Mouse (Mus musculus): ENCODE measurements at regions not wholly inside any gene's neighbourhood (a gene's known extent, or its start where the extent isn't known, plus 50 kb on each side); places are given as distances from the start of the nearest gene placed in this dataset.

- Histone ChIP-seq H3K4me1 (ENCODE audit: insufficient read depth) (peaks cover 14% of the 10 kb centered on the region), H3K4me3 (ENCODE audit: low read depth, low read length) (no peak overlapping the region), H3K27me3 (ENCODE audit: insufficient read depth, low read length) (no peaks in the 10 kb centered on the region), H3K9me3 (ENCODE audit: low read length) (no peaks in the 10 kb centered on the region), H3K36me3 (replicated peaks; ENCODE audit: insufficient read depth, low read length) (no peaks in the 10 kb centered on the region), H3K27ac (ENCODE audit: low read depth) (peak overlapping the region; percentile 67), H3K4me2 (ENCODE audit: low read depth, low read length) (no peak overlapping the region), H3K9ac (replicated peaks) (no peak overlapping the region)
- DNase-seq (no peak), ATAC-seq (no peak; the same call in 1 of the 2 replicates)
- WGBS (ENCODE audit: insufficient replicate concordance), result 48% methylated on average over 8 of the region's 8 CpGs
- no peak for TF ChIP-seq EP300 (IDR thresholded peaks at IDR 0.05; ENCODE audit: low read depth)
- no peak for TF ChIP-seq CTCF (IDR thresholded peaks at IDR 0.05; ENCODE audit: low read depth)
Observed at GRCm38 (mm10) chr17:80786061-80786851, 58.0 kb upstream of the Map4k3 start.

DNA sequence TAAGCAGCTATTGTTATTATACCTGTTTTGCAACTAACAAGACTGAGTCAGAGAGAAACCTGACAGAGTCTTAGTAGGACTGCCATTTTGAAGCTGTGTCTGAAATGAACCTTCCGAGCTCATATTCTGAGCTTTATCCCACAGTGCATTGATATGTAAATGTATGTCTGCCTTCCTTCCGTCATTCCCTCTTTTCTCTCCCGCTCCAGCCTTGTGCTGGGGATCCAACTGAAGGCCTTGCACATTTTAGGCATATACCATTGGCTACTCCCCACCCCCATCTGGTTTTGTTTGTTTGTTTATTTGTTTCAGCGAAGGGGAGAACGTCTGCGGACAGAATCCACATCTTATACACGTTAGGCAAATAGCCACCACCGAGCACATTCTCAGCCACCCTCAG lies 57.2 kb upstream of the Map4k3 start:
- ATAC-seq, result no peak
- H3K27ac ChIP-seq (ENCODE audit: low read depth), result peak overlapping the region; percentile 67
- WGBS (ENCODE audit: insufficient replicate concordance), result 73% methylated on average over 8 of the region's 8 CpGs

GRCm38 (mm10) chr17:80785049-80785448 lies 56.8 kb upstream of the Map4k3 start:
- no peak for TF ChIP-seq CTCF (IDR thresholded peaks at IDR 0.05; ENCODE audit: low read depth)
- TF ChIP-seq EP300 (IDR thresholded peaks at IDR 0.05; ENCODE audit: low read depth), result no peak
- H3K9ac ChIP-seq (replicated peaks), result no peak overlapping the region
- H3K36me3 ChIP-seq (replicated peaks; ENCODE audit: insufficient read depth, low read length), result no peaks in the 10 kb centered on the region
- no peaks in the 10 kb centered on the region for H3K27me3 ChIP-seq (ENCODE audit: insufficient read depth, low read length)
- H3K4me3 ChIP-seq (ENCODE audit: low read depth, low read length), result 0 out of 2 replicates have a peak overlapping the region, but pooled peaks have one; percentile 6
- peaks cover 14% of the 10 kb centered on the region for H3K4me1 ChIP-seq (ENCODE audit: insufficient read depth)
- ATAC-seq, result peak; percentile 85
- DNase-seq, result peak; percentile 45
- H3K4me2 ChIP-seq (ENCODE audit: low read depth, low read length), result peak overlapping the region; percentile 45
- 40% methylated on average over 4 of the region's 4 CpGs for WGBS (ENCODE audit: insufficient replicate concordance)
- H3K9me3 ChIP-seq (ENCODE audit: low read length), result no peaks in the 10 kb centered on the region
- peak overlapping the region; percentile 67 for H3K27ac ChIP-seq (ENCODE audit: low read depth)

More for the DNA sequence above, 57.2 kb upstream of the Map4k3 start:
- DNase-seq, result no peak
- Histone ChIP-seq H3K9ac (replicated peaks) (no peak overlapping the region), H3K4me1 (ENCODE audit: insufficient read depth) (peaks cover 14% of the 10 kb centered on the region), H3K4me3 (ENCODE audit: low read depth, low read length) (no peak overlapping the region), H3K27me3 (ENCODE audit: insufficient read depth, low read length) (no peaks in the 10 kb centered on the region), H3K4me2 (ENCODE audit: low read depth, low read length) (no peak overlapping the region), H3K36me3 (replicated peaks; ENCODE audit: insufficient read depth, low read length) (no peaks in the 10 kb centered on the region), H3K9me3 (ENCODE audit: low read length) (no peaks in the 10 kb centered on the region)
- no peak for TF ChIP-seq EP300 (IDR thresholded peaks at IDR 0.05; ENCODE audit: low read depth)
- TF ChIP-seq CTCF (IDR thresholded peaks at IDR 0.05; ENCODE audit: low read depth), result no peak

GRCm38 (mm10) chr17:80782233-80782632 lies 53.9 kb upstream of the Map4k3 start:
- Histone ChIP-seq H3K9ac (replicated peaks) (no peak overlapping the region), H3K4me2 (ENCODE audit: low read depth, low read length) (no peak overlapping the region), H3K4me1 (ENCODE audit: insufficient read depth) (peaks cover 14% of the 10 kb centered on the region), H3K4me3 (ENCODE audit: low read depth, low read length) (no peak overlapping the region), H3K27me3 (ENCODE audit: insufficient read depth, low read length) (no peaks in the 10 kb centered on the region), H3K36me3 (replicated peaks; ENCODE audit: insufficient read depth, low read length) (no peaks in the 10 kb centered on the region), H3K9me3 (ENCODE audit: low read length) (no peaks in the 10 kb centered on the region), H3K27ac (ENCODE audit: low read depth) (no peak overlapping the region)
- TF ChIP-seq CTCF (IDR thresholded peaks at IDR 0.05; ENCODE audit: low read depth) (no peak), EP300 (IDR thresholded peaks at IDR 0.05; ENCODE audit: low read depth) (no peak)
- WGBS (ENCODE audit: insufficient replicate concordance), result 26% methylated on average over 1 of the region's 1 CpGs
- no peak for ATAC-seq
- no peak for DNase-seq

- Histone ChIP-seq H3K4me1 (ENCODE audit: insufficient read depth) (peaks cover 14% of the 10 kb centered on the region), H3K27me3 (ENCODE audit: insufficient read depth, low read length) (no peaks in the 10 kb centered on the region), H3K9ac (replicated peaks) (no peak overlapping the region), H3K4me2 (ENCODE audit: low read depth, low read length) (no peak overlapping the region), H3K27ac (ENCODE audit: low read depth) (no peak overlapping the region), H3K9me3 (ENCODE audit: low read length) (no peaks in the 10 kb centered on the region), H3K4me3 (ENCODE audit: low read depth, low read length) (no peak overlapping the region), H3K36me3 (replicated peaks; ENCODE audit: insufficient read depth, low read length) (no peaks in the 10 kb centered on the region)
- DNase-seq (no peak), ATAC-seq (no peak)
- TF ChIP-seq CTCF (IDR thresholded peaks at IDR 0.05; ENCODE audit: low read depth), result no peak
- TF ChIP-seq EP300 (IDR thresholded peaks at IDR 0.05; ENCODE audit: low read depth), result no peak
- 97% methylated on average over 12 of the region's 12 CpGs for WGBS (ENCODE audit: insufficient replicate concordance)
Observed at GRCm38 (mm10) chr17:80781621-80782020, 53.3 kb upstream of the Map4k3 start.

DNA sequence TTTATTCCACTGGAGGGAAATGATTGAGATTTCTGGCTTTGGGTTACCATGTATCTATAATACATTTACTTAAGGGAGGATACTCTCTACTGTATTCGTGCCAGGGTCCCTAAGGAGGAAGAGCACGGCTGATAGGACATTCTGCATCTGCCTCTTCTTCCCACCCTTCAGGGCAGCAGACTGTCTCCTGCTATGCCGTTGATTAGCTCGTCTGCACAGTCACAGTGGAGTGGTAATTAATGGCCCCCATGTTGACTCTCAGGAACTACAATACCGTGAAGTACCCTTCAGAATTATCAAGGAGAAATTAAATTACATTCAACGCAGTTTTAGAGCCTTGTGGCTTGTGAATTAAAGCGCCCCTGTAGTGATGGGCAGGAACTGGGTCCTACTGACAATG lies 52.0 kb upstream of the Map4k3 start:
- peaks cover 8% of the 10 kb centered on the region; the same call in 1 of the 2 replicates for H3K4me1 ChIP-seq (ENCODE audit: insufficient read depth)
- no peaks in the 10 kb centered on the region for H3K36me3 ChIP-seq (replicated peaks; ENCODE audit: insufficient read depth, low read length)
- no peak overlapping the region for H3K27ac ChIP-seq (ENCODE audit: low read depth)
- no peaks in the 10 kb centered on the region for H3K9me3 ChIP-seq (ENCODE audit: low read length)
- no peak overlapping the region for H3K4me2 ChIP-seq (ENCODE audit: low read depth, low read length)
- no peak overlapping the region for H3K4me3 ChIP-seq (ENCODE audit: low read depth, low read length)
- no peak for ATAC-seq
- TF ChIP-seq EP300 (IDR thresholded peaks at IDR 0.05; ENCODE audit: low read depth) (no peak), CTCF (IDR thresholded peaks at IDR 0.05; ENCODE audit: low read depth) (no peak)
- H3K27me3 ChIP-seq (ENCODE audit: insufficient read depth, low read length), result no peaks in the 10 kb centered on the region
- no peak overlapping the region for H3K9ac ChIP-seq (replicated peaks)
- 68% methylated on average over 7 of the region's 7 CpGs for WGBS (ENCODE audit: insufficient replicate concordance)
- DNase-seq, result no peak
